Mouse (Mus musculus) olfactory bulb, adult 2 months (tissue): ENCODE results near the gene Dusp1.

Experiments used
- CTCF ChIP-seq: fragments of 200-500 bp; IDR thresholded peaks from 2 replicates; pipeline ENCODE4 v1.5.1; 2012; ENCODE audit warnings: low read depth, mild to moderate bottlenecking, low read length, moderate library complexity; ENCODE audit not compliant: insufficient read depth
- POLR2A ChIP-seq: fragments of 200-500 bp; IDR thresholded peaks from 2 replicates; pipeline ENCODE4 v1.6.1; 2012; ENCODE audit warnings: mild to moderate bottlenecking, low read depth, low read length, moderate library complexity; ENCODE audit not compliant: insufficient read depth

- TF ChIP-seq CTCF (no peak), POLR2A (no peak)
Measured at GRCm38 (mm10) chr17:26587961-26588487, 26.1 kb upstream of the Dusp1 start.
